Mouse (Mus musculus) heart, embryonic 16.5 days (tissue): ENCODE data around the gene Tcp10a. TPM values are rescaled to one million over a fixed set of nuclear protein-coding genes. Genes with fewer than 3 reads are reported as not detected.
"Not testable (repeated sequence)": the region's sequence is repeated elsewhere in the genome, so short reads cannot be mapped to it uniquely, and the experiment has no call there.

Experiments
- ATAC-seq: fragments of 200-750 bp; cut with Nextera tagmentation; replicated peaks from 2 replicates; pipeline ENCODE4 v1.8.0; 2017; ENCODE audit warnings: moderate number of reproducible peaks; ENCODE audit not compliant: insufficient read depth, low FRiP score; ENCODE audit errors: extremely low read depth
- H3K27ac ChIP-seq: fragments of 300-500 bp; sonication (generic); 2 replicates; pipeline ENCODE4 v1.5.1; 2014; ENCODE audit warnings: mild to moderate bottlenecking, low read length, control low read depth, moderate library complexity
- H3K27me3 ChIP-seq: fragments of 300-500 bp; sonication (generic); 2 replicates; pipeline ENCODE4 v1.6.1; 2014; ENCODE audit warnings: low read length, mixed read lengths; ENCODE audit not compliant: control insufficient read depth, insufficient read depth
- H3K36me3 ChIP-seq: fragments of 300-500 bp; sonication (generic); 2 replicates; pipeline ENCODE4 v1.6.1; 2014; ENCODE audit not compliant: control insufficient read depth, insufficient read depth
- H3K4me1 ChIP-seq: fragments of 300-500 bp; sonication (generic); 2 replicates; pipeline ENCODE4 v1.6.1; 2014; ENCODE audit warnings: low read length, mixed read lengths; ENCODE audit not compliant: control insufficient read depth, insufficient read depth
- H3K4me2 ChIP-seq: fragments of 300-500 bp; sonication (generic); 2 replicates; pipeline ENCODE4 v1.6.1; 2014; ENCODE audit warnings: low read depth, mild to moderate bottlenecking, control low read depth, low read length
- H3K4me3 ChIP-seq: fragments of 300-500 bp; sonication (generic); 2 replicates; pipeline ENCODE4 v1.5.1; 2014; ENCODE audit warnings: mild to moderate bottlenecking, control low read depth, low read length
- H3K9ac ChIP-seq: fragments of 300-500 bp; sonication (generic); 2 replicates; pipeline ENCODE4 v1.6.1; 2014; ENCODE audit warnings: low read length, control low read depth
- H3K9me3 ChIP-seq: fragments of 300-500 bp; sonication (generic); replicated peaks from 2 replicates; pipeline ENCODE4 v1.6.1; 2016; ENCODE audit warnings: low read length; ENCODE audit not compliant: control insufficient read depth
- WGBS: fragments of 180-500 bp; shearing (Covaris S2); extraction: QIAGEN DNeasy Blood & Tissue Kit; methylation state at CpG from one replicate; pipeline ENCODE4 v1.1.7; 2014; 5-methylcytosine and 5-hydroxymethylcytosine counted together
- polyA plus RNA-seq: library from polyadenylated mRNA; unstranded; fragments of >200 nt; fragmentation: Nextera tagmentation; extraction: Ambion mirVana; gene quantifications from 2 replicates; pipeline ENCODE4 v1.2.1, GENCODE M21; 2015

Tcp10a gene
- polyA plus RNA-seq, 1 experiment from 2014 or later = not detected

DNA sequence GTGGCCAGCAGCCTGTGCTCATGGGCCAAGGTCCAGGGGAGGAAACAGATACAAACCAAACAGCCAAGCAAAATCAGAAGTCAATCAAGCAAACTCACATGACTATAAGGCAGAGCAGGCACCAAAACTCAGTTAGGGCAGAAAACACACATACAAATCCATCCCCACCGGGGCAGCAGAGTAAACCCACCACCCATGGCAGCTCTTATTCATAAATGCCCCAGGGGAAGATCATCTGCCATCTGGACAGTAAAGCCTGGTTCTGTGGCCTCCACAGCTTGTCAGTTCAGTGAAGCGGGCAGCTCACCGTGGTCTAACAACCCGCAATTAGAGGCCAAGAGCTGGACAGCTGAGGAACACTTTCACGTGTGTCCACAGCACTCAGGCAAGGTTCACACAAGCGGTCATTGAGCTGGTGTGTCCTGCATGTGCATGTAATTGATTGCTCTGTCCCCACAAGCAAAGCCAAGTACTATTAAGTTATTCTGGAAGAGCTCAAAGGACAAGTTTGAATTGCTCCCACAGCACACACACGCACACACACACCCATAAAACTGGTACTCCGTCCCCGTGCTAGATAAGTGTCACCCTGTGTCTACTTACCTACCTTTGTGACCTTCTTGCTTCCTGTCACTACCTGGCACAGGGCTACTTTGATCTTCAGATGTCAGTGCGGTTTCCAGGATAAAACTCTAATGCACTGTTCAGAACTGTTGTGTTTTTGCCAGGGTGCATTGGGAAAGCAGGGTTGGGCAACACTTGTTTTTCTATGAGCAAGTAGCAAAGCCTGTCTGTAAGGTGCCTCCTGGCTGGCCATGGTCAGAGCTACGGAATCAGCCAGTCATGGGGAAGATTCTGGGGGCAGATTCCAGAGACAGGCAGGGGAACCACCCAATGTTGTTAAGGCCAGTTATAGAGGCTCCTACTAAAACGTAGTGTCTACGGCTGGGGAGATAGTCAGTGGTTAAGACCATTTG lies 59.0 kb downstream of the Tcp10a start:
- H3K9ac ChIP-seq, H3K27ac ChIP-seq, ATAC-seq, H3K9me3 ChIP-seq, H3K36me3 ChIP-seq, H3K27me3 ChIP-seq, H3K4me1 ChIP-seq, H3K4me2 ChIP-seq, H3K4me3 ChIP-seq: not testable (repeated sequence)
- 86% methylated on average over 10 of the region's 13 CpGs for WGBS

- H3K4me1 ChIP-seq, ATAC-seq, H3K27me3 ChIP-seq, H3K4me3 ChIP-seq, H3K36me3 ChIP-seq, H3K4me2 ChIP-seq, H3K9ac ChIP-seq, H3K9me3 ChIP-seq, H3K27ac ChIP-seq: not testable (repeated sequence)
- WGBS = 80% methylated on average over 3 of the region's 3 CpGs
Observed at GRCm38 (mm10) chr17:7385364-7385763, 60.9 kb downstream of the Tcp10a start, which contains the start of gene Unc93a2. Unc93a2 (minus strand) TSS chr17:7385464.

GRCm38 (mm10) chr17:7386016-7386415 lies 61.6 kb downstream of the Tcp10a start:
- not testable (repeated sequence) for H3K36me3 ChIP-seq, ATAC-seq, H3K4me2 ChIP-seq, H3K27ac ChIP-seq, H3K27me3 ChIP-seq, H3K4me3 ChIP-seq, H3K9ac ChIP-seq, H3K4me1 ChIP-seq, H3K9me3 ChIP-seq
- 76% methylated on average over 8 of the region's 8 CpGs for WGBS

DNA sequence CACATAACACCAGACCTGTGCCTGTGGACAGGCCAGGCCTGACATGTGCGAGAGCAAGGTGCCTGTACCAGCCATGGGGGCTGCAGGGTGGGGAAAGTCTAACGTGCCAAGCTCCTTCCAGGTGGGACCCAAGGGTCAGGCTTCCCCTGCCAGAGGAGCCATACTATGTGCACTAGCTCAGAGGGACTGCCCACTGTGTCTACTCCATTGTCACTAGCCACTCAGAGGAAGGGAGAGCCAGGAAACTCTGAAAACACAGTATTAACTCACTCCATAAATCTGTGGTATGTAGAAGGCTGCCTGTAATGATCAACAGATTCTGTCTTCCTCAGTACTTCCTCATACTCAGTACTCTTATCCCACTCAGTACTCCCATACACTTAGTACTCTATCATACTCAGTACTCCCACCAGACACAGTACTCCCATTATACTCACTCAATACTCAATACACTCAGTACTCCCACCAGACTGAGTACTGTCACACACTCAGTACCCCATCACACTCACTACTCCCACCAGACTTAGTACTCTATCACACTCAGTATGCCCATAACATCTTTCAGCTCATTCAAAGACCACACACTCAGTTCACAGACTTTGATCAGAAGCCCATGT lies 64.0 kb downstream of the Tcp10a start:
- no CpG with 5 or more reads among the region's 2 CpGs for WGBS
- H3K27ac ChIP-seq, H3K4me2 ChIP-seq, H3K4me3 ChIP-seq, H3K9ac ChIP-seq, H3K9me3 ChIP-seq, H3K27me3 ChIP-seq, ATAC-seq, H3K36me3 ChIP-seq, H3K4me1 ChIP-seq: not testable (repeated sequence)

DNA sequence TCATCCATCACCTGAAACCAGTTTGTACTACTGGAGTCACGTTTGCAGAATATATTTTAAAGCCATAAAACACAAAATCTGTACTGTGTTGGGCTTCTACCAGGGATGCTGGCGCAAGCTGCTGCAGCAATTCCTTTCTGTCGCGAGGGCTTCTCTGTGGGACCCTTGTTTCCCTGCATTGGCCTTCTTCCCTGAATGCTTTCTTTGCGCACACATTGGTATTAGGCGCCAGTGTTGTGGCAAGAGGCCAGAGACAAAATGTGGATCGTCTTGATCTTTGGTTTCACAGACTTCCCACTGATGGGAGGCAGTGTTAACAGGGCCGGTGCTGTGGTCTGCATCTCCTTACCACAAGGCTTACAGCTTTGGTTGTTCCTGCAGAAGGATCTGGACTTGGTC lies 64.5 kb downstream of the Tcp10a start:
- 78% methylated on average over 6 of the region's 8 CpGs for WGBS

GRCm38 (mm10) chr17:7389898-7390297 lies 65.5 kb downstream of the Tcp10a start:
- H3K4me3 ChIP-seq, H3K9ac ChIP-seq, H3K4me1 ChIP-seq, H3K27me3 ChIP-seq, ATAC-seq, H3K27ac ChIP-seq, H3K36me3 ChIP-seq, H3K4me2 ChIP-seq, H3K9me3 ChIP-seq: not testable (repeated sequence)
- 79% methylated on average over 7 of the region's 7 CpGs for WGBS

More for the DNA sequence above, 64.5 kb downstream of the Tcp10a start:
- not testable (repeated sequence) for H3K27me3 ChIP-seq, H3K36me3 ChIP-seq, H3K9ac ChIP-seq, ATAC-seq, H3K9me3 ChIP-seq, H3K27ac ChIP-seq, H3K4me2 ChIP-seq, H3K4me3 ChIP-seq, H3K4me1 ChIP-seq

DNA sequence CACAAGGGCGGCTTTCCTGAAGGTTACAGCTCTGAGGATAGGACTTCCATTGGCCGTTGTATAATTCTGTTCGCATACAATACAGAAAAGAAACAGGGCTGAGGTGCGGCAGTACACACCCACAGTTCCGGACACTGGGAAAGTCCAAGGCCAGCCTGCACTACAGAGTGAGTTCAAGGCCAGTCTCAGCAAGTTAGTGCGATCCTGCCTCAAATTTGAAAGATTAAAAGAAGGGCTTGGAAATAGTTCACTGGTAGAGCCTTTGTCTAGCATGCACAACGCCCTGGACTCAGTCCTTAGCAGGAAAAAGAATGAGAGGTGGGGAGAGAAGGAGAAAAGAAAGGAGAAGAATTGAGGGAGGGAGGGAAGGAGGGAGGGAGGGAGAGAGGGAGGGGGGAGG lies 70.7 kb downstream of the Tcp10a start:
- H3K27me3 ChIP-seq, ATAC-seq, H3K9ac ChIP-seq, H3K4me2 ChIP-seq, H3K4me3 ChIP-seq, H3K36me3 ChIP-seq, H3K9me3 ChIP-seq, H3K4me1 ChIP-seq, H3K27ac ChIP-seq: not testable (repeated sequence)
- 86% methylated on average over 7 of the region's 7 CpGs for WGBS
